ENCODE assay signal across 10 mouse cellular contexts in the genomic region with DNA sequence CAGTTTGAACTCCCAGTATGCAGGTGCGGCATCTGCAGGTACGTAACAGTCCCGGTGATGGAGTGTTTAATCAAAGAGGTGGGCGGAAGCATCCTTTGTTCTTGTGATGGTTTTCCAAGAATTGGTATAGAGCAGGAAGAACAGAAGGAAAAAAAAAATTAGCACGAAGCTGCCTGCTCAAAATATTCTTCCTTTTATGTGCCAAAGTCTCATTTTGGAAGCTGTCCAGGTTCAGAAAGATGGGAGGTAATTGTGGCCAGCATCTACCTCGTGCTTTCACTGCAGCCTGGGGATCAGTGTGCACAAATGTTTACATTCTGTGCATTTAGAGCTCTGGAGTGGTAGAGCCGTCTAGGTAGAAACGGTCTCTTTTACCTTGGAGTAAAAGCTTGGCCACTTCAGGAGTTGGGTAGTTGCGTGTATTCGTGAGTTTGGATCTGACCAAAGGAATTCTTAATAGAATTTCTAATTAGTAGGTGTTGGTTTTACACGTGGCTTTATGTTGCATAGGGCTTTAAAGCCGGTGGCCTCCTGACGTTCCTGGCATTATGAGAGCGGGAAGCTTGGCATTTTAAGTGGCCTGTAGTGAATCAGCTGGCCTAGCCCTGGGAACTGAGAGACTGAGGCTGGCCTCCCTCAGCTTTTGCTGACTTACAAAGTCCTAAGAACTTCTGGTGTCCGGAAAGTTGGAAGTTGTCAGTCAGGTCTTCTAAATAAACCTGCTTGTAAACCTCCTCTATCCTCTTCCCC. TPM values are rescaled to one million over a fixed set of nuclear protein-coding genes. Genes with fewer than 3 reads are reported as not detected.
A peak's percentile ranks its signal among the peaks of the same experiment; 100 is the strongest.
DNase-seq lines count a peak whose midpoint lies in the region; ATAC-seq and TF ChIP-seq lines count a peak whose summit lies in the region.
"Had no signal": no experiment of that assay in that cellular context is flagged by ENCODE, and none has a peak within 500 bp of the region (broad histone marks: within the 10 kb centered on the region; RNA-seq: fewer than 3 reads in every experiment).

No protein-coding gene starts in this region.

- H3K27ac ChIP-seq in heart, postnatal 0 days (ENCODE audit: low read depth): no peak overlapping the region
- no peak overlapping the region for H3K27ac ChIP-seq in cortical plate, adult 2 months (ENCODE audit: insufficient read depth, low read length)
- peak overlapping the region; percentile 93 for H3K27ac ChIP-seq in hindbrain, embryonic 14.5 days
- H3K27ac ChIP-seq in midbrain, embryonic 13.5 days: peak overlapping the region; percentile 61

- H3K9me3 ChIP-seq in heart, postnatal 0 days (replicated peaks; ENCODE audit: control insufficient read depth, low read length): no peaks in the 10 kb centered on the region
- H3K9me3 ChIP-seq in hindbrain, embryonic 14.5 days (ENCODE audit: control insufficient read depth, low read length): no peaks in the 10 kb centered on the region
- no peaks in the 10 kb centered on the region for H3K9me3 ChIP-seq in midbrain, embryonic 13.5 days

- peak overlapping the region; percentile 85 for H3K4me3 ChIP-seq in heart, postnatal 0 days (ENCODE audit: low read depth, low read length)
- peak overlapping the region; percentile 97 for H3K4me3 ChIP-seq in cortical plate, adult 2 months (ENCODE audit: insufficient read depth, low read length)
- peak overlapping the region; percentile 89 for H3K4me3 ChIP-seq in hindbrain, embryonic 14.5 days (replicated peaks; ENCODE audit: low read length)
- peak overlapping the region; percentile 96 for H3K4me3 ChIP-seq in midbrain, embryonic 13.5 days (replicated peaks)

- TF ChIP-seq POLR2A in cortical plate, adult 2 months (IDR thresholded peaks at IDR 0.05; ENCODE audit: extremely low read depth, insufficient read depth, low read length): 0 out of 2 replicates have a peak, but pooled peaks have one; percentile 6

- no peak for DNase-seq in heart, postnatal 0 days (ENCODE audit: low spot score)
- no peak for DNase-seq in heart, adult 9 months (ENCODE audit: low spot score in 2 of 2)
- no peak for DNase-seq in hindbrain, embryonic 14.5 days (ENCODE audit: low spot score)
- DNase-seq in cerebellum, adult 18-20 months: no peak
- DNase-seq in left cerebral cortex, adult 11 months (ENCODE audit: low spot score): no peak
- no peak for DNase-seq in cerebellum, postnatal 36 days
- DNase-seq: thymus, postnatal 14 days had no signal

- H3K36me3 ChIP-seq in heart, postnatal 0 days (replicated peaks; ENCODE audit: control insufficient read depth, insufficient read depth, low read length): peaks cover 16% of the 10 kb centered on the region
- peaks cover 42% of the 10 kb centered on the region for H3K36me3 ChIP-seq in hindbrain, embryonic 14.5 days (replicated peaks; ENCODE audit: control insufficient read depth, insufficient read depth)
- peaks cover 43% of the 10 kb centered on the region for H3K36me3 ChIP-seq in midbrain, embryonic 13.5 days

- no peak for TF ChIP-seq EP300 in heart, postnatal 0 days (IDR thresholded peaks at IDR 0.05; ENCODE audit: low read depth)

- no peak overlapping the region for H3K9ac ChIP-seq in heart, postnatal 0 days (replicated peaks; ENCODE audit: low read depth, low read length)
- H3K9ac ChIP-seq in hindbrain, embryonic 14.5 days: peak overlapping the region; percentile 94
- H3K9ac ChIP-seq in midbrain, embryonic 13.5 days (replicated peaks): peak overlapping the region; percentile 95

- WGBS in heart, postnatal 0 days: 48% methylated on average over 15 of the region's 15 CpGs
- 16% methylated on average over 15 of the region's 15 CpGs for WGBS in hindbrain, embryonic 14.5 days
- 25% methylated on average over 15 of the region's 15 CpGs for WGBS in midbrain, embryonic 13.5 days

- no peak for TF ChIP-seq CTCF in heart, postnatal 0 days (IDR thresholded peaks at IDR 0.05; ENCODE audit: low read depth)
- no peak for TF ChIP-seq CTCF in cortical plate, adult 2 months (IDR thresholded peaks at IDR 0.05; ENCODE audit: extremely low read depth, insufficient read depth, low read length)

- no peak for ATAC-seq in heart, postnatal 0 days (ENCODE audit: insufficient read depth, low read depth)
- no peak for ATAC-seq in hindbrain, embryonic 14.5 days (ENCODE audit: low FRiP score)
- ATAC-seq in midbrain, embryonic 13.5 days: no peak

- peaks cover 7% of the 10 kb centered on the region; the same call in 1 of the 2 replicates for H3K27me3 ChIP-seq in heart, postnatal 0 days (ENCODE audit: control insufficient read depth, insufficient read depth, low read length)
- H3K27me3 ChIP-seq in hindbrain, embryonic 14.5 days (ENCODE audit: control insufficient read depth, insufficient read depth, low read length): no peaks in the 10 kb centered on the region
- no peaks in the 10 kb centered on the region for H3K27me3 ChIP-seq in midbrain, embryonic 13.5 days
- H3K27me3 ChIP-seq: CH12.LX had no signal

- H3K4me2 ChIP-seq in heart, postnatal 0 days (ENCODE audit: low read depth, low read length): peak overlapping the region; percentile 92
- peak overlapping the region; percentile 82 for H3K4me2 ChIP-seq in hindbrain, embryonic 14.5 days (replicated peaks)
- peak overlapping the region; percentile 86 for H3K4me2 ChIP-seq in midbrain, embryonic 13.5 days (replicated peaks)

- peaks cover 32% of the 10 kb centered on the region for H3K4me1 ChIP-seq in heart, postnatal 0 days (ENCODE audit: control insufficient read depth, insufficient read depth)
- peaks cover 9% of the 10 kb centered on the region for H3K4me1 ChIP-seq in cortical plate, adult 2 months (ENCODE audit: control insufficient read depth, insufficient read depth, low read length)
- H3K4me1 ChIP-seq in hindbrain, embryonic 14.5 days (replicated peaks; ENCODE audit: control insufficient read depth, insufficient read depth, low read length): peaks cover 64% of the 10 kb centered on the region
- H3K4me1 ChIP-seq in midbrain, embryonic 13.5 days (replicated peaks): peaks cover 88% of the 10 kb centered on the region

RNA-seq across cellular contexts. Expression of gene Enc1, which starts 3.2 kb away (rescaled TPM):
- 10.2 and 10.9 TPM in 2 replicates for total RNA-seq in heart, postnatal 0 days (2014; rRNA removed; ENCODE audit: low replicate concordance)
- 1.5 and 1.7 TPM in 2 replicates for polyA plus RNA-seq in heart, postnatal 0 days (2015; fragmentation: Nextera tagmentation; extraction: Ambion mirVana)
- polyA plus RNA-seq in cortical plate, adult 2 months (2012; rRNA removed): 284 and 308 TPM in 2 replicates
- polyA plus RNA-seq in hindbrain, embryonic 14.5 days (2014; fragmentation: Nextera tagmentation; extraction: Ambion mirVana): 80.5 and 82.4 TPM in 2 replicates
- polyA plus RNA-seq in midbrain, embryonic 13.5 days (2015; fragmentation: Nextera tagmentation; extraction: Ambion mirVana): 50.2 and 52.1 TPM in 2 replicates

RNA-seq across cellular contexts. Expression of gene Hexb, which starts 46.0 kb away (rescaled TPM):
- total RNA-seq in heart, postnatal 0 days (2014; rRNA removed; ENCODE audit: low replicate concordance): 21.9 and 32.0 TPM in 2 replicates
- 21.4 and 26.5 TPM in 2 replicates for polyA plus RNA-seq in heart, postnatal 0 days (2015; fragmentation: Nextera tagmentation; extraction: Ambion mirVana)
- polyA plus RNA-seq in cortical plate, adult 2 months (2012; rRNA removed): 160 and 173 TPM in 2 replicates
- polyA plus RNA-seq in hindbrain, embryonic 14.5 days (2014; fragmentation: Nextera tagmentation; extraction: Ambion mirVana): 45.3 and 50.7 TPM in 2 replicates
- 26.1 and 26.4 TPM in 2 replicates for polyA plus RNA-seq in midbrain, embryonic 13.5 days (2015; fragmentation: Nextera tagmentation; extraction: Ambion mirVana)

Comparison
In these comparisons a context has a peak if more than half of its experiments do, and no peak if none do; other contexts are left out.
1. H3K27ac ChIP-seq: peak in hindbrain, embryonic 14.5 days (single experiment) and midbrain, embryonic 13.5 days (single experiment); none in heart, postnatal 0 days (single experiment) and cortical plate, adult 2 months (single experiment).
2. RNA of gene Enc1, which starts 3.2 kb away (polyA plus RNA-seq): 284 to 308 TPM in cortical plate, adult 2 months, 80.5 to 82.4 TPM in hindbrain, embryonic 14.5 days and 50.2 to 52.1 TPM in midbrain, embryonic 13.5 days; 1.5 to 1.7 TPM in heart, postnatal 0 days; every median in the first group is over 10 times any median in the second.
3. Peak in every context shown above with its lines, with median percentiles within 50 percentile points of each other: H3K4me2 ChIP-seq and H3K4me3 ChIP-seq.